22 mouse cellular contexts compared by ENCODE assay signal in genomic region chr1:172828975-172829374, GRCm38 (mm10).
"Had no signal": no experiment of that assay in that cellular context is flagged by ENCODE, and none has a peak within 500 bp of the region (broad histone marks: within the 10 kb centered on the region; RNA-seq: fewer than 3 reads in every experiment).

No protein-coding gene starts in this region.

- H3K4me3 ChIP-seq: gastrocnemius, adult 2 months; heart, embryonic 10.5 days; heart, embryonic 12.5 days; hindbrain, embryonic 10.5 days; hindbrain, embryonic 12.5 days; intestine, embryonic 15.5 days; layer of hippocampus, adult 2 months; limb, embryonic 13.5 days; limb, embryonic 15.5 days had no signal

- DNase-seq: gastrocnemius, adult 2 months; gastrocnemius, postnatal 10 days; gastrocnemius, postnatal 25 days; heart, adult 18-20 months; heart, postnatal 10 days; heart, postnatal 4 days; kidney, adult 18-20 months; kidney, adult 8-10 months; kidney, postnatal 10 days; kidney, postnatal 25 days; kidney, postnatal 4 days; layer of hippocampus, postnatal 36 days; left cerebral cortex, postnatal 4 days had no signal

- H3K9me3 ChIP-seq: heart, embryonic 10.5 days; heart, embryonic 12.5 days; hindbrain, embryonic 10.5 days; hindbrain, embryonic 12.5 days; intestine, embryonic 15.5 days; limb, embryonic 13.5 days; limb, embryonic 15.5 days had no signal

- H3K27me3 ChIP-seq: heart, embryonic 12.5 days; hindbrain, embryonic 12.5 days; intestine, embryonic 15.5 days; limb, embryonic 13.5 days; limb, embryonic 15.5 days had no signal

- H3K36me3 ChIP-seq: heart, embryonic 10.5 days; heart, embryonic 12.5 days; hindbrain, embryonic 10.5 days; hindbrain, embryonic 12.5 days; intestine, embryonic 15.5 days; limb, embryonic 13.5 days; limb, embryonic 15.5 days had no signal

- H3K27ac ChIP-seq: gastrocnemius, adult 2 months; heart, embryonic 10.5 days; hindbrain, embryonic 10.5 days; hindbrain, embryonic 12.5 days; hindbrain, embryonic 14.5 days; intestine, embryonic 15.5 days; layer of hippocampus, adult 2 months; limb, embryonic 13.5 days; limb, embryonic 15.5 days had no signal

- H3K4me1 ChIP-seq: heart, embryonic 10.5 days; heart, embryonic 12.5 days; hindbrain, embryonic 10.5 days; hindbrain, embryonic 12.5 days; intestine, embryonic 15.5 days; limb, embryonic 13.5 days; limb, embryonic 15.5 days had no signal
